Mouse (Mus musculus) adipocyte (in vitro differentiated cells): ENCODE measurements around the gene Blmh.
"Not testable (repeated sequence)": the region's sequence is repeated elsewhere in the genome, so short reads cannot be mapped to it uniquely, and the experiment has no call there.

Experiments
- DNase-seq: peaks from one replicate; pipeline ENCODE4 v3.0.0-alpha.2; 2016; ENCODE audit warnings: low spot score

The Blmh gene

DNA sequence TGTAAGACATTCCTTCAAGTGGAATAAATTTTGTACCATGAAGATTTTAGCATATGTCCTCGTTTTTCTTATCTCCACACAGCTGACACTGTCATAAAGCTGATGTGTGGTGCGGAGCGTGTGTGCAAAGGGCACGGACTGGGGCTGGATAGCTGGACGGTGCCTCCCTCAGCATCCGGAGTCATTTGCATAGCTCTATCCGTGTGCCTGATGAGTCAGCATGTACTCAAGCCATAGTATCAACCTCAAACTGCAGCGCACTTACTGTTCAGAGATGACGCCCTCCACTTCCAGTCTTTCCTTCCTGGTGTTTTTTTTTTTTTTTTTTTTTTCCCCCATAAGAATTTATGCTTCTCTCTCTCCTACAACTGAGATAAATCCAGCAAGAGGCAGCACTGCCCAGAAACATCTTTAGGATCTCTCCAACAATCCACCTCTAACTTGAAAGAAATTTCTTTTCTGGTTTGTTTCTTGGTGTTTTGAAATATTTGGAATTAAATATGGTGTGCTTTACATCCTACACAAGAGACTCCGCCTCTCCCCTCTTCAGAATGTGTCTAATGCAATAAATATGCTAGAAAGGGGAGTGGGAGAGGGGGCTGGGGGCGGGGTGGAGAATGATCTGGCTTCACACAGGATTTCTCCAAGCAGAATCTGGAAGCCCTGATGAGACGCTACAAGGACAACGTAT is 7.9 kb upstream of the Blmh start:
- peak; percentile 55 for DNase-seq

- DNase-seq: no peak
Measured at GRCm38 (mm10) chr11:76917230-76917548, 7.4 kb upstream of the Blmh start.

- DNase-seq: no peak
Measured at GRCm38 (mm10) chr11:76920607-76921006, 4.0 kb upstream of the Blmh start.

DNA sequence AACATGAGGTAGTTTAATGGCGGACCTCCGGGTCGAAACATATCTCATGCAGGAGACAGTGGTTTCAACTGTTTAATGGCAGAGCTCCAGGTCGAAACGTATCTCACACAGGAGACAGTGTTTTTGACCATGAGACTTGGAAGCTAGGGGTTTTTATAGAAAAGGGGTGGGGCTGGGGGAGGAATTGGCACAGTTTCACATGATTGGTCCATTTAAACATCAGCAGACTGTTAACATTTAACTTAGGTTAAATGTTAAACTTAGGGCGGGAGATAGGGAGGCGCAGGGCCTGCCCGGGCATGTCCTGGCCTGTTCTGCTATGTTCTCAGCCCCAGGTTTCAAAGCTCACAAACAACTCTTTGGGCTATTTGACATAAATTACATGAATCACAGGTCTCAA is 4.0 kb downstream of the Blmh start:
- not testable (repeated sequence) for DNase-seq

GRCm38 (mm10) chr11:76933209-76933608 is 8.6 kb downstream of the Blmh start:
- no peak for DNase-seq

DNA sequence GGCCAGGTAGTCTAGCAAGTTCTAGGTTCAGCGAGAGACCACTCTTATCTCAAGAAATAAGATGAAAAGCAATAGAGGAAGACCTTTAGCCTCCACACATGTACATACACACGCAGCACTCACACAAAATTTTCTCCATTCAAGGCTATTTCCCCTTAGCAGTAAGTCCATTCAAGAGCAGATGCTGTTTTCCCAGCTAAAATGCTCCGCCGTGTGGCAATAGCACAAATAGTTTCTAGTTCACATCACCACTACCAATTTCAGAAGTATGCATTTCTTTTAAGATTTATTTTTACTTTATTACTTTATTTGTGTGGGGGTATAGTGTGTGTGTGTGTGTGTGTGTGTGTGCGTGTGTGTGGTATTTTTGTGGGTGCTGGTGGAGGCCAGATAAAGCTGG is 12.0 kb downstream of the Blmh start:
- peak; percentile 63 for DNase-seq

- DNase-seq: no peak
Measured at GRCm38 (mm10) chr11:76944839-76945238, 20.2 kb downstream of the Blmh start.

- DNase-seq: peak; percentile 82
Measured at GRCm38 (mm10) chr11:76945386-76946202, 21.0 kb downstream of the Blmh start.

- DNase-seq: peak; percentile 62
Measured at GRCm38 (mm10) chr11:76946203-76946585, 21.6 kb downstream of the Blmh start.

- peak; percentile 72 for DNase-seq
Measured at GRCm38 (mm10) chr11:76953536-76953935, 28.9 kb downstream of the Blmh start.

GRCm38 (mm10) chr11:76965703-76966102 is 41.1 kb downstream of the Blmh start:
- no peak for DNase-seq

- no peak for DNase-seq
Measured at GRCm38 (mm10) chr11:76970328-76970727, 45.7 kb downstream of the Blmh start.

- no peak for DNase-seq
Measured at GRCm38 (mm10) chr11:76974680-76975319, 50.2 kb downstream of the Blmh start.

DNA sequence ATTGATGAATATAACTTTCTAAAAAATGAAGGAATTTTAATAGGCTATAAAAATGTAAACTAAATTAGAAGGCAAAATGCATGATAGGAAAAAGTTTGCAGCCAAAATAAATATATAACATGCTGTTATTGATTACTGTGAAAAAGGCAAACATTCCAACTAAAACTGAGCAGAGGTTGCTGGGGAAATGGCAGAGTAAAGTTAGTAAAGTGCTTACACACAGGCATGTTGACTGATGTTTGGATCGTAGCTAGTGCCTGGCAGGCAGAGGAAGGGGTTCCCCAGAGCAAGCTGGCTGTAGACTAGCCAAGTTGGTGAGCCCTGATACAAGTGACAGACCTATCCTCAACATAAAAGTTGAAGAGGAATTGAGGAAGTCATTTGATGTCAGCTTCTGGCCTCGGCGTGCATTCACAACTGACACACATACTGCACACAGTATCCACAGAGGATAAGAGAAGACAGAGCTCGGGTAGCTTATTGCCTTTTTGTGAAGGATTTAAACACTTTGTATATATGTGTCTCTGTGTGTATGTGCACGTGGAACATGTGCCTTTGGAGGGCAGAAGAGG is 57.0 kb downstream of the Blmh start:
- no peak for DNase-seq

- no peak for DNase-seq
Measured at GRCm38 (mm10) chr11:76982415-76982814, 57.8 kb downstream of the Blmh start.

DNA sequence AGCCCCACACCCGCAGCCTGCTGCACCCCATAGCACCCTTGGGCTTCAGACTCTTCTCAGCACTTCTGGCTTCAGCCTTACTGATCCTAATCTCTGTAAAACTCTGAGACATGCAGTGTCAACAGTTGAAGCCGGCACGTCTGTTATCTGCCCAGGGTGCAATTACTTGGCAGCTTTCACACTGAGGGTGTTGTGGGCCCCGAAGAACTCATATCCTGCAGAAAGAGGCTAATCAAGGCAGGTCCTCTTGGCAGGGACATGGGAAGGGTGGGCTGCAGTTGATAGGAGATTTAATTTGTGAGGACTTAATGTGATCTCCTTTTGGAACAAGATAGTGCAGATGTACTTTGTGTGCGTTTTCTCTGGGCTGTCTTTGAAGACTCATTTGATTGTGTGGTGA is 59.0 kb downstream of the Blmh start:
- DNase-seq: no peak

- DNase-seq: no peak
Measured at GRCm38 (mm10) chr11:76984173-76984572, 59.6 kb downstream of the Blmh start.

DNA sequence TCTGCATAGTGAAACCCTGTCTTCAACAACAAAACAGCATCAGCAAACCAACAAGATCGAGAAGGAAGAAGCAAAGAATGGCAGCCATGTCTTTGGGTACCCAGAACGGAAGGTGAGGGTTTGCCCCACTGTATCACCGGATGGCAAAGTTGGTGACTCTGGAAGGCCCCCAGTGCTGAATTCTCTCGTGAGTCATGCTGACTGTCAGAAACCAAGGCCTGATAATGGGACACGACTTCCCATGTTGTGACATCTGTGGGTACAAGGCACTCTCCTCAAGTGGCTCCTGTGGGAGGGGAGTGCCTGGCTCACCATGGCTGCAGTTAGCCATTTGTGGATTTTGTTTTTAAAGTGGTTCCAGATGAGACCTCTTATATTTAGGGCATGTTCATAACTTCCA is 66.2 kb downstream of the Blmh start:
- no peak for DNase-seq

DNA sequence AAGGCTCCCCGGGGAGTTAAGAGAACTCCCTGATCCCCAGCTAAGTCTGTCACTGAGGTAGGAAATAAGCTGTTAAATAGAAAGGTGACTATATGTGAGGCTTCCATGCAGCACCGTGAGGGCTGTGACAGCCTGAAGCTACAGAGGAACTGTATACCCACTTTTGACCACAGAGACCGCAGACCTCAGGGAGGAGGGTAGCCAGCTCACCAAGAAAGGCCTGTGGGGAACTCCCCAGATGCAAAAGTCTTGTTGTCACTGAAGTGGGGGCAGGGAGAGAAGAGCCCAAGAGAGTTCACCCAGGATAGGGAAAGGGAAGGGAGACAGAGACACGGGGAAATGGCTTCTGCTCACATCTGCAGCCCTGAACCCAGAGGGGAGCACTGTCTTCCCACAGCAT is 68.3 kb downstream of the Blmh start:
- no peak for DNase-seq

GRCm38 (mm10) chr11:76995966-76996672 is 71.5 kb downstream of the Blmh start:
- no peak for DNase-seq

DNA sequence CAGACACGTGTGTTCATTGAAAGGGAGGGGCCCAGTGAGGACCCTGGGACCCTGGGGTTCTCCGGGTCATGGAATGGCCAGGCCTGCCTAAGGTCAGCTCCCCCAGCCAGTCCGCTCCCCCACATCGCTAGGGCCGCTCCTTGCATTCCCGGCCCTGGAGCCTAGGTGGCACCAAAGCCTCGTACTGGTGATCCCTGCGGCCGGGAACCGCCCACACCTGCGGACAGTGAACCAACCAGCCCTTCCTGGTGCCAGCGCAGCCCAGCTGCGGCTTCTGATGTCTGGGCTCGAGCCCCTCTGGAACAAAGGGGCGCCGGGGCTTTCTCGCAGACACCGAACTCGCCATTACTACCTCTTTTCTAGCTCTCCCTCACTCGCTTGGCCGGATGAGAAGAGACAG is 72.7 kb downstream of the Blmh start:
- DNase-seq: peak; percentile 69
